Mouse (Mus musculus): Measurements from ENCODE around the gene Cfap61.

DNA sequence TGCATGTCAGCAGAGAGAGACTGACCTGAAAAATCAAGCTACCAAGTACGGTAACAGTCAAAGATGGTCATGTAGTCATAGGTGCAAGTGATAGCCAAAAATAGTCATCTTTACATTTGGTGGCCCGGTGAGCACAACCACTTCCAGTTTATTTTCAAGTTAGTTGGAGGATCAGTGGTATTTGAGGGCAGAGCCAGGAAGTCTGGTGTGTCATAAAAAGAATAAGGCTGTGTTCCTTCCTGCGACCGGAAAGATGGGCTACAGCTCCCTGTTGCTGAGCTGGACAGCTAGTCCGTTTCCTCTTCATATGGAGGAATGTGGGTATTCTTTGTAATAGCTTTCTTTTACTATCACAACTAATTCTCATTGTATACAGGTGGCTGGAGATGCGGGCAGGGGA is 181.7 kb downstream of the Cfap61 start:
- TF ChIP-seq CTCF (IDR thresholded peaks at IDR 0.05 in 2 of 3, conservative IDR thresholded peaks at IDR 0.05 in 1 of 3; ENCODE audit: control insufficient read depth in 1 of 3, insufficient read depth in 1 of 3, low read depth in 2 of 3, low read length in 3 of 3, poor library complexity in 1 of 3, severe bottlenecking in 1 of 3) (no peak), ETS1 (IDR thresholded peaks at IDR 0.05; ENCODE audit: low read depth, low read length) (no peak), MAX (IDR thresholded peaks at IDR 0.05; ENCODE audit: low read length) (no peak)

All from MEL (cell line).